Mouse (Mus musculus) inflammation-experienced regulatory T-cells, adult 6 months (primary cell): Measurements from ENCODE around the gene Slc2a3. TPM values are rescaled to one million over a fixed set of nuclear protein-coding genes. Genes with fewer than 3 reads are reported as not detected.

Source experiments
- ATAC-seq: one replicate; pipeline ENCODE4 v1.8.0; 2017
- polyA plus RNA-seq, 3 experiments: library from polyadenylated mRNA; unstranded; fragments of 100-300 nt; shearing (Covaris generic); gene quantifications; one replicate each; pipeline ENCODE4 v1.2.1; 2017

The Slc2a3 gene
- 10 to 100 TPM; 59.4 to 80.7 (median 70.8) TPM for polyA plus RNA-seq

DNA sequence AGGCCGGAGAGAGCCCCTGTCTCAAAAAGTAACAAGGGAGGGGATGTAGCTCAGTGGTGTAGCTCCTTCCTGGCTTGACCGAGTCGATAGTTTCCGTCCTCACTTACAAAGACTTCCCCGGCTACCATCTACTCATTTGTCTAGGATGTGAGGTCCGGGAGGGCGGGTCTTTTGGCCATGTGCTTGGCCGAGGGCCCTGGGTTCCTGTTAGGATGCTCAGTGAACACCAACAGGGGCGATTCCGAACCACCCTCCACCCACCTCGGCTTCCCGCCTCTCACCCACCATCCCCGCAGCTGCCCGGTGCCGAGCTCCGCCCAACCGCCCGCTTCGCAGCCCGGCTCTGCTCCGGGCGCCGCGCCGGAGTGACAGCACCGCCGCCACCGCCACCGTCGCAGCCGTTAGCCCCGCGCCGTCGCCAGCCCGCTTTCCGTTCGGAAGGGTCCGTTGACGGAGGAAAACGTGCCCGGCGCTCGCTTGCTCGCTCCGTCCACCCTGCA, at the start of gene Slc2a3:
Gene Slc2a3 (minus strand): TSS at position 340 of the 500 bp plus-strand sequence.
- ATAC-seq: peak; percentile 56

DNA sequence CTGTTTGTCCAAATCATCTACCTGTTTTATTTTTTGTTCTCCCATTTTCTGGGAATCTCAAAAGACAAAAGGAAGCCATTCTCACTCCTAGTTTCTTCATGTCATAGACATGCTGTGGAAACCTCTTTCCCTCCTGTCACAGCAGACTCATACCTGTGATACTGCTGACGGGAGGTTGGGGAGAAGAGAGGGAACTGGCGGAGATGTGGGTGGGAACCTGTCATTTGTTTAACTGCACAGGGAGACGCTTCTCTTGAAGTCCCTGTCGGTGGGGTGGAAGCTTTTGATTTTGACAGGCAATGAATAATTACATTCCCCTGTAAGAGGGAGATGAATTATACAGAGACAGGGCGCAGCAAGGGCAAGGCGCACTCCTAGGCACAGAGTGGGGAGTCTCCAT, 42.3 kb upstream of the Slc2a3 start:
- no peak for ATAC-seq

DNA sequence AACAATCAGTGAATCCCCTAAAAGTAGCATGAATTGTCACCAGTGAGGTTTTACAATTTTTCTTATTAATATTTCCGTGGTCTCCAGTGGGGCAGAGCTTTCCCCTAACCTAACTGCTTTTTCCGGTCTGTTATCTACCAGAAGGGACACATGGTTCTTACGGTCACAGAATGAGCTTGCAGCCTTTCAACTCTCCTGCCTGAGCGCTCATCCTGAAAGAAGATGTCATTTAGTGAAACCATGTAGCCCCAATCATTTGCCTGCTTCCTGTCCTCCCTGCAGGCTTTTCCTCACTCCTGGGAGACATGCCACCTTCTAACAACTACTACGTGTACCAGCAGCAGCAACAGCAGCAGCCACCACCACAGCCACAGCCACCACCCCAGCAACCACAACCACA, 36.1 kb upstream of the Slc2a3 start:
- ATAC-seq: no peak

DNA sequence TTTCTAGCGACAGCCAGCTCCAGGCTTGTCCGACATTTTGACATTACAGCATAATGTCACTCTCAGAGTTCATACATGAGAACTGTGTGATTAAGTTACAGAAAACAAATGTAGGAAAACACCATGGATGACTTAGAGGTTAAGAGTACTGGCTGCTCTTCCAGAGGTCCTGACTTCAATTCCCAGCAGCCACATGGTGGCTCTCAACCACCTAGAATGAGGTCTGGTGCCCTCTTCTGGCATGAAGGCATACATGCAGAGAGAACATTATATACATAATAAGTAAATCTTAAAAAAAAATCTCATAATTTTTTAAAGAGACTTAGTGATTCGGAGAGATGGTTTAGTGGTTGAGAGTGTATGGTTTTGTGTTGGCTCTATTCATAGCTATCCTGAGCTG, 35.5 kb upstream of the Slc2a3 start:
- no peak for ATAC-seq

DNA sequence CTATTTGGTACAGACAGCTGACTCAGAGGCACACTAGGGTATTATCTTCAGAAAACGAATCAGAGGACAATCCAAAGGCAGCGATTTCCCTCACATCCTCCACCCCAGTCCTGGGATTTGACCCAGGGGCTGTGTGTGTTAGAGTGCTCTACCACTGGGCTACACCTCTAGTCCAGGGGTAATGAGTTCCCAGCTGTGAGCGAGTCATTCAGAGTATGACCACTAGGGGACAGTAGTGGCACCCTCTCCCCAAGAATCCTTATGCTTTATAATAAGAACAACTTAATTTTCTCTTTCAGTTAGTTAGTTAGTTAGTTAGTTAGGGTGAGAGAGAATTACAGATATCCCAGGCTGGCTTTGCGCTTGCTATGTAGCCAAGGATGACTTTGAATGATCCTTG, 32.9 kb upstream of the Slc2a3 start:
- ATAC-seq: peak; percentile 86

DNA sequence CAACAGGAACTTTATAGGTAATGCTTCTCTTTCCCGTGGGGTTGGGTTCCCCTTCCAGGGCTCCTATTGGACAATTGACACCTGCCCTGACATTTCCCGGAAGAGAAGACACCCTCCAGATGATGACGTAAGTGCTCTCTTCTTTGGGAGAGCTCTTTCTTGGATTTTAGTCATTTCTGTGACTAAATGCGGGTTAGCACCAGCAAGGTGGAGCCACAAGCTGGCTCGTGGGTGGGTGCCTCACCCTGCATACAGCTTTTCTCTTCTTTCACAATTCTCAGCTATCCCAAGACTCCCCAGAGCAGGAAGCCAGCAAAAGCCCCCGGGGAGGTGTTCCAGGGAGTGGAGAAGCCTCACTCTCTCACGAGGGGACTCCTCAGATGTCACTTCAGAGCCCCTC, 31.4 kb upstream of the Slc2a3 start:
- no peak for ATAC-seq

DNA sequence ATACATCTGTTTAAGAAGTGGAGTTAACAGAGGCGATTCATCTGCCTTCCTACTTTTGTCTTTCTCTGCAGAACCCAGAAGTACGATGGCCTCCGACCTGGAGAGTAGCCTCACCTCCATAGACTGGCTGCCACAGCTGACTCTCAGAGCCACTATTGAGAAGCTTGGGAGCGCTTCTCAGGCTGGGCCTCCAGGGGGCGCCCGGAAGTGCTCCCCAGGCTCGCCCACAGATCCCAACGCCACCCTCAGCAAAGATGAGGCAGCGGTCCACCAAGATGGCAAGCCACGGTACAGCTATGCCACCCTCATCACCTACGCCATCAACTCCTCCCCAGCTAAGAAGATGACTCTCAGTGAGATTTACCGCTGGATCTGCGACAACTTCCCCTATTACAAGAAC, 26.6 kb upstream of the Slc2a3 start:
- no peak for ATAC-seq

DNA sequence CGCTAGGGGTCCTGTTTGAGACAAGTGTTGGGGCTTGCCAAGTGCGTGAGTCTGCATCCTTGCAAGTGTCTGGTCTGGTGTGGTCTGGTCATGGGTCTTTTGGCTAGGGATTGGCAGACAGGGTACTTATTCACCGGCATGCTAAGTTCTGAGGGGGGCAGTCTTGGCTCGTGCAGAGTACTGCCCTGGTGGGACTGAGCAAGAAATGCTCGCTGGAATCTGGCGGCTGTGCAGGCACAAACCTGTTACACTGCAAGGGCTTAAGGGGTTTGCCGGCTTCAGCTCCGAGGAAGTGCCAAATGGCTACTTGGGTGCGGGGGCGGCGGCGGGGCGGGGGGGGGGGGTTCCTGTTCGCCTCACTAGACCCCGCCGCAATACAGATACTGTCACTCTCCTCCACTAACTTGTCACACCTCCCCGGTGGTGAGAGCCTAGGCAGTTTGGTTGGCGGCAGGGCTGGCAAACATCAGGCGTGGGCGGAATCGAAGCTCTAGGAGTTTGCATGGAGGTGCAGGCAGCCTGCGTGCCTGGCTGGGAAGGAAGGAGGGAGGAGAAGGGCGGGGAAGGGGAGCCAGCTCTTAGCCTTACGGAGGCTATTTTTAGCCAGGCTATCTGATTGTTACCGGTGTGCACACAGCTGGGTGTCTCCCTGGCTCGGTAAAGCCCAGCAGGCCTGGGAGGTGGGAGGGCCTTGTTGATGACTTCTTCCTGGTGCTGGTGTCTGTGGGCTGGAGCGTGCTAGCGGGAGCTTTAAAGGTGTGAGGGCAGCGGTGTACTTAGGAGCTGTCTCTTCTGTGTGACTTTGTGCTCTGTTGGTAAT, 24.7 kb upstream of the Slc2a3 start:
- ATAC-seq: peak; percentile 79

DNA sequence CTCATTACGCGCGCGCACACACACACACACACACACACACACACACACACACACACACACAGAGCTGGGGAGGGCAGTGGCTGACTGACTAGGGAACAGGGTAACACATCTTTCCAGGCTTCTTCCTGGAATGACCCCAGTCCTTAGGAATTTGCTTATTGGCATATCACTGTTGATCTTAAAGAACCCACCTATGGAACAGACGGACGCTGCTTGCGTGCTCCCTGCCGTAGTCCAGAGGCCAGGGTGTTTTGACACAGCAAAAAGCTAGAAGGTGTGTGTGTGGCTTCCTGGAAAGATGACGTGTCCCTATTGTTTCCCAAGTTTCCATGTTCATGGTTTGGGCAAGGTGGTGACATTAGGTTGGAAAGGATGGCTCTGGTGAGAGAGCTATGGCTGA, 23.7 kb upstream of the Slc2a3 start:
- ATAC-seq: no peak

DNA sequence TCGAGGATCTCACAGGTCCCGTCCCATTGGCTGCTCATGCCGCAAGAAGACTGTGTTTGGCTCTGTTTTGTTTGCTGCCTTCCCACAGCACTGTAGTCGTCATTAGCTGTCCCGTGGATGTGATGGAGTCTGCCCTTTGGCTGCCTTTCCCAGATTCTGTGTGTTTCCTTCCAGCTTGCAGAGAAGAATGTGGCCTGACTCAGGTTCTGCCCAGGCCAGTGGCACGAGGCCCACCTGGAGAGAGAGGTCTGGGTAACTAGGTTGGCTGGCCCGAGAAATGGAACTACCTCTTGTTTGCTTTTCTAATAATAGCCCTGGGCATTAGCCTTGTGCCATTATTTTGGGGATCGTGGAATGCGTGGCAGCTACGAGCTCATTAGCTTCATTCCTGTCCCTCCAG, 22.6 kb upstream of the Slc2a3 start:
- ATAC-seq: no peak

DNA sequence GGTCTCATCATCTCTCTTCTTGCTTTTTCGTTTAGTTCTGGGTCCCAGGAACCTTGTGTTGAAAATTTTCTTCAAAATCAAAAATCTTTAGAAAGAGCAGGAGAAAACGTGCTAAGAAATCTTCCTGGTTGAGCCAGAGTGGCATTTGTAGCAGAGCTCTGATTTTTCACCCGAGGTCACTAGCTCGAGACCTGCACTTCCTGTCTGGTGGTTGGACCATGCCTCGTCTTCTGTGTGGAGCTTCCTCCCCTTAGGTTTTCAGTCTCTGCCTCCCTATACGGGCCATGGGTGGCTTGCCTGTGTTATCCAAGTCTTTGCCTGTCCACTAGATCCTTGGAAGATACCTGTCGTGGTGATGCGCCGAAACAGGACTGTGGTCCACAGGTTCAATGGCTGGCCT, 20.4 kb upstream of the Slc2a3 start:
- ATAC-seq: no peak

DNA sequence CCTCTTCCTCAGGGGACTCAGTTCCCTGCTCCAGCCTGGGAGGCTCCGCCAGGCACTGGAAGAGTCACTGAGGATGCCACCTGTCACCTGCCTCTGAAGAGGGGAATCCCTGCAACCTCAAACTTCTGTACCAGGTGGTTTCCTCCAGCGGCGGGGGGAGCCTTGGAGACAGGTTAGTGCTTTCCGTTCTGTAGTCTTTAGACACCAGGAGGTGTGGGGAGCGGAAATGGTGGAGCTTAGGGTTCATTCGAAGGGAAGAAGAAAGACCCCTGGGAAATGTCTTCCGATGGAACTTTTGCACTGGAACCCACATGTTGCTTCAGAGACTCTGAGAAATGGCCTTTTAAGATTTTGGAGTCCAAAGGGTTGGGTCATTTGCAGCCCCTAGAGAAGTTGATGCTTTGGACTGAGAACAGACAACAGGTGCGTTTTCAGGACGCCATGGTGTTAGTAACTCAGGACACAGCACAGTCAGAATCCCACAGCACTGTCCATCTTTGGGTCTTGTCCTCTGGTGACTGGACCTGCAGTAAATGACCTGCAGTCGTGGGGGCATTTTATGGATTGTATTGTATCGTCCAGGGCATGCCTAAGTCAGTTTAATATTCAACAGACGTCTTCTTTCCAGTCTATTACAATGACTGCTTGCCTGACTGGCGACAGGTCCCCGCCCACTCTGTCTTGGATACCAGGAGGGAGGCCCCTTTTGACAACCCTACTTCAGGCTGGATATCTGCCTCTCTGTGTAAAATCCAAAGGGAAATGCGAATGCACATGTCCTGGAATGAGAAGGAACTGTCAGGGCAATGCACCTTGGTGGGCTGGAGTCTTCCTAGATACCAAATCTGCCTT, 19.6 kb upstream of the Slc2a3 start:
- ATAC-seq: peak; percentile 84

DNA sequence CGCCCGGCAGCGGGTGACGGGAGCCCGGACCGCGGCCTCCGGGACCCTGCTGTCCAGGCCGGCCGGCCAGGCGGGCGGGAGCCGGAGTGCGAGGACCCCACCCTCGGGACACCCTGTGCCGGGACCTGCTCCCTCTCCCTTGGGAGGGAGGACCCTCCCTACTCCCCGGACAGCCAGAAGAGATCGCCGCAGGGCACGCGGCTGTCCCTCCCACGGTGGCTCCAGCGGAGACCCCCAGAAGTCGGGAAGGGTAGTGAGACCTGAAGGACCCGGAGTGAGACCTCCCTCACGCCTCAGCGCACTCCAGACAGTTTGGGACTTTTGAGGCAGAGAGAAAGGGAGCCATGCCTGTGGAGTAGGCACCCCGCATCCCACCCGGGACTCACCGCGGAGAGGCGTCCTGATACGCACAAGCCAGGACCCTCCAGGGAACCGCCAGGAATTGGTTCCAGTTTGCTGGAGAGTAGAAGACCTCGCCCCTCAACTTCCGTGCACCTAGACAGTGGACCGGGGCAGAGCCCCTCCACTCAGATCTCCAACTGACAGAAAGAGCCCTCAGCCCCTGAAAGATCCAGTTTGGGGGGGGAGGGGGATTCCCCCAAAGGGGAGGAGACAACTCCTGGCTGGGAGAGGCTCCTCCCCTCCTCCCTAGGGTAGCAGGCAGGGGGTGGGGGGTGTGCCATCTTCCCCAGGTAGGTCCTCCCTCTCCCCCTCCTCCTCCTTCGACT, 18.8 kb upstream of the Slc2a3 start:
- ATAC-seq: peak; percentile 23

DNA sequence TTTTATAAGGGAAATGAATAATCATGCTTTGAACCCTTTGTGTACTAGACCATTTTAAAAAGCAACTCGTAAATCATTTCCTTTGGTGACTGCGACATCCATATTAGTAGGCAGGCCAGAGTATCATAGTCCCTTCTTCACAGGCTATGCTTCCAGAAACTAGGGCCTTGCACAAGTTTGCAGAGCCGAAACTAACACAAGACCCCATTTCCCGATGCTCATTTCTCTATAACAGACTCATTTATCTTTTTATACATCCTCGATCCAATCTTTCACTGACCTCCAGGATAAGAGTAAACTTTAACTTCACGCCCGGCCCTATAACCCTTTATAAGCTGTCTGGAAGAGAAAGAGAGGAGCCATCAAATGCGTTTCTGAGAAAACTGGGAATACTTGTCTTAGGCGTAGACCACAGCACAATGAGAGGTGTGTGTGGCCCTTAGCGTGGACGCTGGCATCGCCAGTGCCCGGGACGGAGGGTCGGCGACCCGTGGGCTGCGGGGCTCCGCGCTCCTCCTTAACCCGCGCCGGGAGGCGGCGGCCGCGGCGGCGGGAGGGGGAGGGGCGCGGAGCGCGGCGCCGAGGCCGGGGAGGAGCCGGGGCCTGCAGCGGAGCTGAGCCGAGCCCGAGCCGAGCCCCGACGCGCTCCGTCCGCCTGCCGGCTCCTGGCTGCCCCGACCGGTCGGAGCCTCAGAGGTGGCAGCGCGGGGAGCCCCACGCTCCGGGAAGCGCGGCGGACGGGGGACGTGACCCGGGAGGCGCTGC, 18.0 kb upstream of the Slc2a3 start, which contains the start of gene Foxj2:
Gene Foxj2 (plus strand): TSS at position 609 of the 765 bp plus-strand sequence.
- ATAC-seq: peak; percentile 48

DNA sequence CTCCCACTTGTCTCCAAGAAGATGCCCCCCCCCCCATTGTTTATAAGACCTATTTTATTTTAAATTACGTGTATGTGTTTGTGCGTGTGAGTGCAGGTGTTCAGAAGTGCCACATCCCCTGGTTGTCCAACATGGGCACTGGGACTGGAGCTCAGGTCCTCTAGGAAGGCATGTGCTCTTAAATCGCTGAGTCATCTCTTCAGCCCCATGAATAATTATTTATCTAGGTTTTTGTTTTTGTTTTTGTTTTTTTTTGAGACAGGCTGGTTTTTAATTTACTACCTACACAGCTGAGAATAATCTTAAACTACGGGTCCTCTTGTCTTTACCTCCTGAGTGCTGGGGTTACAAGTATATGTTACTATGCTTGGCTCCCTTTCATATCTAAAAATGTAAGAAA, 12.2 kb upstream of the Slc2a3 start:
- no peak for ATAC-seq

DNA sequence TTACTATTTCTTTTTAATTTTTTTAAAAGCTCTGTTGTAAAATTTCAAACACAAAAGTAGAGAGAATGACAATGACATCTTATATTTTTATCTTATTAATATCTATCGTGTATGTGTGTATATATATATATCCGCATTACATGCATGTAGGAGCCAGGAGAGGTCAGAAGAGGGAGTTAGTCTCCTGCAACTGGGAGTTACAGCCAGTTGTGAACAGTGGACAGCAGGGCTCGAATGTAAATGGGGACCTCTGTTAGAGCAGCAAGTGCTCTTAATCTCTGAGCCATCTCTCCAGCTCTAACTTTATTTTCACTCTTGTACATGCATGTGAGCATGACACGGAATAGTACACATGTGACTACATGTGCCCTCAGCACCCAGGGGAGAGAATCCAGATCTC, 11.3 kb upstream of the Slc2a3 start:
- ATAC-seq: no peak

DNA sequence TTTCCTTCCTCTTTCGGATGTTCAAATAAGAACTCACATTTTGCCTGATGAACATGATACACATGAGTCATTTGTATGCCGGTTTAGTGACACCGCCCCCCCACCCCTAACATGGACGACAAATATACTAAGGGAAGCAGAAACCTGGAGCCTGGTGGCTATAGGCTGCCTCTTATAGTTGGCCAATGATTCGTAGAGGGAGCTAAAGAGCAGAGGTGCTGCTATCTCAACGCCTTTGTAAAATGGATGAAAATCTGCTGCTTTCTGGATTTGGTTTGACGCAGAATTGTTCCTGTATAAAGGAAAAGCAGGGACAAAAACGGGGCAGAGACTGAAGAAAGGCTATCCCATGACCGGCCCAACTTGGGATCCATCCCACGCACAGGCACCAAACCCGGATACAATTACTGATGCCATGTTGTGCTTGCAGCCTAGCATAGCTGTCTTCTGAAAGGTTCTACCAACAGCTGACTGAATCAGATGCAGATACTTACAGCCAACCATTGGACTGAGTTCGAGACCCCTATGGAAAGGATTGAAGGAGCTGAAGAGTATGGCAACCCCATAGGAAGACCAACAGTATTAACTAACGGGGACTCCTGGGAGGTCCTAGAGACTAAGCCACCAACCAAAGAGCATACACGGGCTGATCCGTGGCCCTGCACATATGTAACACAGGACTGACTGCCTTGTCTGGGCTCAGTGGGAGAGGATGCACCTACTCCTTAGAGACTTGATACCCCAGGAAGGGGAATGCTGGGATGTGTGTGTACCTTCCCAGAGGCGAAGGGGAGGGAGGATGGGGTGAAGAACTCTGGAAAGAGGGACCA, 10.5 kb upstream of the Slc2a3 start:
- ATAC-seq: peak; percentile 50

DNA sequence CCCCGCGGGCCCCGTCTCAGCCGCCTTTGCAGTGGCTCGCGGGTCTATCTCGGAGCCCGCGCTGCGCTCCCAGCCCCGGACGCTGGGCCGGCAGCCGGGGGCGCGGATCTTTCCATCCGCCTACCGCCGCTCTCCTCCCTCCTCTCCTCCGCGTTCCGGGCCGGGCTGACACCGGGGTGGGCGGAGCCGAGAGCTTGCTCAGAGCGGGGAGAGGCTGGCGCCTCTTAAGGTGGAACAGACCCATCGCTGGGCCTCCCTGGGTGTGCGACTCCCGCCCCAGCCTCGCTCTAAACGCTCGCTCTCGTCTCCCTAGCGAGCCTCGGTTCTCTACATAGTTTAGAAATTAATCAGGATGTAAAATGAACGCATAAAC, 9.8 kb upstream of the Slc2a3 start:
- peak; percentile 65 for ATAC-seq

DNA sequence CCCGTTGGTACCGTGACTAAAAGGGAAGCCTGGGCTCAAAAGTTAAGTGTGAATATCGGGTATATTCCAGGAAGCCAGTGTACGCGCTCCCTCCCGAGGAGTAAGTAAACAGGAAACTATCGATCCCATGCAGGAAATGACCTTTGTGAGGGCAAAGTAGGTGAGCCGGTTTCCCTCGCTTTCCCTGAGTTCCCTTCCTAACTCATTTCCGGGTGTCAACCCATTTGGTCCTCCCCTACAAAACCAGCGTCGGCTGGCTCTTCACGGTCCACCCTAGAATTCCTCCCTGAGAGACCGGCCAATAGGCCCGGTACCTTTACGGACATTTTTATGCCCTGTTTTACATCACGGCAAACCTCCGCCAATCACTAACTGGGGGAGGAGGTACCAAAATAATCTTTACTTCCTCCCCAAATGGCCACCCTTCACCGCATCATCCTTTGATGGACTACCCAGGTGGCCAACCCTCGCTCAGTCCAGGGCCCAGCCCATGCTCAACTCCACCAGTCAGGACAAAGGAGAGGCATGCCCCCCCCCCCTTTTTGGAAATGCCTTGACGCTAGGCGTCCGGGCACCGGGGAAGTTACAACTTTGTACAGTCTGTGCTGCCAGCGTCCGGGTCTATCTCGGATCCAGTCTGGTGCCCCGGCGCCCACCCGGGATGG, 9.3 kb upstream of the Slc2a3 start:
- ATAC-seq: peak; percentile 83

DNA sequence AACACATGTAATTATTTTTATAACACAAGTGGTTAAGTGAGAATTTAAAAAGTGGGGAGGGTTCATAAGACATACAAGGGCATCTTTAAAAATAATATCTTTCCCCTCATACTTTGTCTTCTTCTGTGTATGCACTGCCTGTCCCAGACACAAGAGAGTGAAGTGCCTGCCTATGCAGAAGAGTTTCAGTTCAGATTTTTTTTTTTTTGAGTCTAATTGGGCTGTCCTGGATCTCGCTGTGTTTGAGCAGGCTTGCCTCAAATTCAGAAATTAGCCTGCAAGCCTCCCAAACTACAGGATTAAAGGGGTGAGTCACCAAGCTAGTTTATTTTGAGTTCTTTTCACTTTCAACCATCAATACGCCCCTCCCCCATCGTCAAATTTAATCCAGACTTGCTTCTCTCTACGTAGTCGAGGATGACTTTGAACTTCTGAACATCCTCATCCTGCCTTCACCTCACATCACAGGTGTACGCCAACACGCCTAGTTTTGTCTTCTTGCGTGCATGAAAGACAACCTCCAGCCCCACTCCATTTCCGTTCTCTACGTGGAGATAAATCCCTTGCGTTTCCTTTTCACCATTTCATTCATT, 8.7 kb upstream of the Slc2a3 start:
- ATAC-seq: peak; percentile 44
